Mouse (Mus musculus): ENCODE data around the gene Itpkc.
A peak's percentile ranks its signal among the peaks of the same experiment; 100 is the strongest.

- peak; percentile 98 for TF ChIP-seq CTCF (IDR thresholded peaks at IDR 0.05; ENCODE audit: low read depth)
- TF ChIP-seq EP300 (IDR thresholded peaks at IDR 0.05; ENCODE audit: low read depth) = no peak
These were observed 68.6 kb downstream of the Itpkc start for GRCm38 (mm10) chr7:27159882-27160281.
